Mouse (Mus musculus): ENCODE results near the gene Cygb. TPM values are rescaled to one million over a fixed set of nuclear protein-coding genes. Genes with fewer than 3 reads are reported as not detected.
"Not testable (repeated sequence)": the region's sequence is repeated elsewhere in the genome, so short reads cannot be mapped to it uniquely, and the experiment has no call there.

Gene Cygb
- polyA plus RNA-seq, 1 experiment from 2014 or later: 2.8 TPM

DNA sequence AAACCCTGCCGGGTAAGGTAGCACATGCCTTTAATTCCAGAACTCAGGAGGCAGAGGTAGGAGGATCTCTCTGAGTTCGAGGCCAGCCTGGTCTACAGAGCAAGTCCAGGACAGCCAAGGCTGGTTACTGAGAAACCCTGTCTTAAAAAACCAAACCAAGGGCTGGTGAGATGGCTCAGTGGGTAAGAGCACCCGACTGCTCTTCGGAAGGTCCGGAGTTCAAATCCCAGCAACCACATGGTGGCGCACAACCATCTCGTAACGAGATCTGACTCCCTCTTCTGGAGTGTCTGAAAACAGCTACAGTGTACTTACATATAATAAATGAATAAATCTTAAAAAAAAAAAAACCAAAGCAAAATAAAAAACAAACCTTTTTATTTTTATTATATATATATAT is 17.5 kb downstream of the Cygb start:
- not testable (repeated sequence) for H3K36me3 ChIP-seq; H3K4me1 ChIP-seq; H3K27me3 ChIP-seq (ENCODE audit: insufficient read depth, poor library complexity, severe bottlenecking); H3K4me3 ChIP-seq; H3K9me3 ChIP-seq; H3K27ac ChIP-seq; DNase-seq (ENCODE audit: low spot score)
- 70% methylated on average over 8 of the region's 8 CpGs for WGBS

GRCm38 (mm10) chr11:116632962-116633361 is 21.2 kb downstream of the Cygb start:
- 82% methylated on average over 10 of the region's 10 CpGs for WGBS
- H3K4me1 ChIP-seq: peaks cover 29% of the 10 kb centered on the region
- H3K27ac ChIP-seq: no peak overlapping the region
- H3K9me3 ChIP-seq: no peaks in the 10 kb centered on the region
- no peak overlapping the region for H3K4me3 ChIP-seq
- no peaks in the 10 kb centered on the region for H3K36me3 ChIP-seq
- H3K27me3 ChIP-seq (ENCODE audit: insufficient read depth, poor library complexity, severe bottlenecking): no peaks in the 10 kb centered on the region
- no peak for DNase-seq (ENCODE audit: low spot score)

- Histone ChIP-seq H3K4me3 (no peak overlapping the region), H3K27me3 (ENCODE audit: insufficient read depth, poor library complexity, severe bottlenecking) (no peaks in the 10 kb centered on the region), H3K9me3 (no peaks in the 10 kb centered on the region), H3K4me1 (peaks cover 45% of the 10 kb centered on the region), H3K27ac (peak overlapping the region; percentile 79), H3K36me3 (no peaks in the 10 kb centered on the region)
- WGBS: 37% methylated on average over 12 of the region's 12 CpGs
- DNase-seq (ENCODE audit: low spot score): no peak
Measured at GRCm38 (mm10) chr11:116630171-116630965, 23.7 kb downstream of the Cygb start.

DNA sequence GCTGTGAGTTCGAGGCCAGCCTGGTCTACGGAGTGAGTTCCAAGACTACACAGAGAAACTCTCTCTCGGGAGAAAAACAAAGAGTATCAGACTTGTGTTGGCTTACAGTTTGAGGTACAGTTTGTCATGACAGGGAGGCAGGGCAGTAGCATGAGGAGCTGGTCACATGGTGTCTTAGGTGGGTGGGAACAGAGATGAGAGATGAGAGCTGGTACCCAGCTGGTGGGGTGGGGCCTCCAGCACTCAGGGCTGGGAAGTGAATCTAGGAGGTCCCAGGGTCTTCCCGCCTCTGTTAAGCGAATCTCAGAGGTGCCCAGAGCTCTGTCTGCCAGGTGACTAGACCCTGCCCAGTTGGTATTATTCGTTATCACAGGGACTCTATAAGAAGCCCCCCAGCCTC is 24.6 kb downstream of the Cygb start:
- peak overlapping the region; percentile 79 for H3K27ac ChIP-seq
- H3K4me3 ChIP-seq: no peak overlapping the region
- no peaks in the 10 kb centered on the region for H3K27me3 ChIP-seq (ENCODE audit: insufficient read depth, poor library complexity, severe bottlenecking)
- H3K36me3 ChIP-seq: no peaks in the 10 kb centered on the region
- peaks cover 54% of the 10 kb centered on the region for H3K4me1 ChIP-seq
- DNase-seq (ENCODE audit: low spot score): no peak
- H3K9me3 ChIP-seq: no peaks in the 10 kb centered on the region
- 83% methylated on average over 6 of the region's 6 CpGs for WGBS

DNA sequence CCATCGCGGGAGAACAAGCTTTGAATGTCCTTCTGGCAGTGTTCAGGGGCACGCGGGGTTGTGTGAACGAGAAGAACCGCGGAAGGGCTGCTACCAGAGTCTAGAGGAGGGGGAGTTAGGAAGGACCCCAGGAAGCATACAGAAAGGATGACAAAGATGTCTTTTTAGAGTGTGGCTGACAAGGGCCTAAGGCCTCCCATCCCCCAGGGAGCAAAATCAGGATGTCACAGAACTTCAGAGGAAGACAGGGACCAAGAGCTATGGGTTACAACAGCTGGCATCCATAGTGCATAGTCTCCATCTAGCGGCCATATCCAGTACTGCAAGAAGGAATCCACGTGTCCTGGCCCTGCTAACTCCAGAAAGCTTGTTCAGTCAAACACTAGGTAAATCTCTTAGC is 25.4 kb downstream of the Cygb start:
- peak; percentile 92 for DNase-seq (ENCODE audit: low spot score)
- Histone ChIP-seq H3K9me3 (no peaks in the 10 kb centered on the region), H3K27ac (peak overlapping the region; percentile 79; the same call in 1 of the 2 replicates), H3K36me3 (no peaks in the 10 kb centered on the region), H3K4me3 (no peak overlapping the region), H3K27me3 (ENCODE audit: insufficient read depth, poor library complexity, severe bottlenecking) (no peaks in the 10 kb centered on the region), H3K4me1 (peaks cover 62% of the 10 kb centered on the region)
- 54% methylated on average over 9 of the region's 9 CpGs for WGBS

DNA sequence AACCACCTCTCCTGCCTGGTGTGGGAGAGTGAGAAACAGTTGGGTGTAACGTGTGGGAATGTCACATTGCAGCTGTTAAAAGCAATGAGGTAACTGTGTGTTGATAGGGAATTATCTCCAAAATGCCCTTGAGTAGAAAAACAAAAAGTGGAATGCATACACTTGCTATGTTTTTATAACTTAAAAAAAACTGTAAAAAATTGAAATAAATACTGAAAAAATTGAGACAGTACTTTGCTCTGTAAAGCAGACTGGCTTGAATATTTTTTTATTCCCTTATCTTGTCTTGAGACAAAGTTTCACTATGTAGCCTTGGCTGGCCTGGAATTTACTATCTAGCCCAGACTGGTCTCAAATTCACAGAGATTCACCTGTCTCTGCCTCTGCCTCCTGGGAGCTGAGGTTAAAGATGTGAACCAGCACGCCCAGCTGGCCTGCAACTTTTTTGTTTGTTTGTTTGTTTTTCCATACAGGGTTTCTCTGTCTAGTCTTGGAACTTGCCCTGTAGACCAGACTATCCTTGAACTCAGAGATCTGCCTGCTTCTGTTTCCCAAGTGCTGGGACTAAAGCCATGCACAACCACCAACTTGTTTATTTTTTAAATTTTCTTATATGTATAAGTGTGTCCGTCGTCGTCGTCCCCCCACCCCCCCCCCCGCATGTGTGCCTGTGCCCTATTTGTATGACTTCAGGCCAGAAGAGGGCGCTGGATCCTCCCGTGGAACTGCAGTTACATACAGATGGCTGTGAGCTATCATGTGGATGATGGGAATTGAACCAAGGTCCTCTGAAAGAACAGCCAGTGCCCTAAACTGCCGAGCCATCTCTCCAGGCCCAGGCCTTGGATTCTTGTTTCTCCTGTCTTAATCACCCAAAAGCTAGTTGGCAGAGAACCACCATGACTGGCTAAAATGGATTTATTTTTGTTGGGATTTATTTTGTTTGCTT is 26.8 kb downstream of the Cygb start:
- H3K36me3 ChIP-seq: no peaks in the 10 kb centered on the region
- H3K4me1 ChIP-seq: peaks cover 75% of the 10 kb centered on the region
- WGBS: 35% methylated on average over 10 of the region's 10 CpGs
- H3K4me3 ChIP-seq: no peak overlapping the region
- no peak for DNase-seq (ENCODE audit: low spot score)
- no peaks in the 10 kb centered on the region for H3K9me3 ChIP-seq
- peak overlapping the region; percentile 38 for H3K27ac ChIP-seq
- no peaks in the 10 kb centered on the region for H3K27me3 ChIP-seq (ENCODE audit: insufficient read depth, poor library complexity, severe bottlenecking)

DNA sequence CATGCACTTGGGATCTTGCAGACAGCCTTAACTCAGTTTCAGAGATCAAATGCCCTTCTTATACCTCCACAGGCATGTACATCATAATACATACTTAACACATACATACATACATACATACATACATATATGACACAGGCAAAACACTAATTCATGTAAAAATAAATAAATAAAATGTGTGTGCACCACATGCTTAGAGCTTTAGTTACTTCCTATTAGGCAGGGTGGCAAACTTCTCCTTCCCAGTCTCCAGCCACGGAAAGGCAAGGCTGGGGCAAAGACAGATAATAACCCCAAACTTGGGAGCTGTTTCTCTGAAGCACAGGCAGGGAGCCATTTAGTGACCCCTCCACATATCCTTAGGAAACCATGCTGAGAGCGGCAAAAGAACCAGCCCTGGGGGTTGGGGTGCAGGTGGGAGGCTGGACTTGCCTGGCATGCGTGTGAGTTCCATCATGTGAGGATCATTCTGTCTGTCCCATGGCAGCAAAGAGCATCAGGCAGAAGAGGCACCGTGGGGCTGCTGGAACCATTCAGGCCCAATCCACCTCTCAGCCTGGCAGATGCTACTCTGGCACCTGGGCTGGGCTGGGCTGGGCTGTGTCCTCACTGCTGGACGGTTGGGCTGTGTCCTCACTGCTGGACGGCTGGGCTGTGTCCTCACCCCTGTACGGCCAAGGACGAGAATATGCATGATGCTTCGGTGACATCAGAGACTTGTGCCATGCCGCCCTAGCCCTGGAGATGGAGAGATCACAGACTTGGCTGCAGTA is 27.6 kb downstream of the Cygb start, which contains the start of gene Rhbdf2:
Rhbdf2 (minus strand) TSS at position 721 of the 773 bp plus-strand sequence.
- 49% methylated on average over 10 of the region's 10 CpGs for WGBS
- peak; percentile 78 for DNase-seq (ENCODE audit: low spot score)
- Histone ChIP-seq H3K4me1 (peaks cover 84% of the 10 kb centered on the region), H3K4me3 (0 out of 2 replicates have a peak within 1 kb of the TSS, but pooled peaks have one; percentile 18), H3K9me3 (no peaks in the 10 kb centered on the region), H3K27ac (peak within 1 kb of the TSS; percentile 89), H3K27me3 (ENCODE audit: insufficient read depth, poor library complexity, severe bottlenecking) (no peaks in the 10 kb centered on the region), H3K36me3 (no peaks in the 10 kb centered on the region)

DNA sequence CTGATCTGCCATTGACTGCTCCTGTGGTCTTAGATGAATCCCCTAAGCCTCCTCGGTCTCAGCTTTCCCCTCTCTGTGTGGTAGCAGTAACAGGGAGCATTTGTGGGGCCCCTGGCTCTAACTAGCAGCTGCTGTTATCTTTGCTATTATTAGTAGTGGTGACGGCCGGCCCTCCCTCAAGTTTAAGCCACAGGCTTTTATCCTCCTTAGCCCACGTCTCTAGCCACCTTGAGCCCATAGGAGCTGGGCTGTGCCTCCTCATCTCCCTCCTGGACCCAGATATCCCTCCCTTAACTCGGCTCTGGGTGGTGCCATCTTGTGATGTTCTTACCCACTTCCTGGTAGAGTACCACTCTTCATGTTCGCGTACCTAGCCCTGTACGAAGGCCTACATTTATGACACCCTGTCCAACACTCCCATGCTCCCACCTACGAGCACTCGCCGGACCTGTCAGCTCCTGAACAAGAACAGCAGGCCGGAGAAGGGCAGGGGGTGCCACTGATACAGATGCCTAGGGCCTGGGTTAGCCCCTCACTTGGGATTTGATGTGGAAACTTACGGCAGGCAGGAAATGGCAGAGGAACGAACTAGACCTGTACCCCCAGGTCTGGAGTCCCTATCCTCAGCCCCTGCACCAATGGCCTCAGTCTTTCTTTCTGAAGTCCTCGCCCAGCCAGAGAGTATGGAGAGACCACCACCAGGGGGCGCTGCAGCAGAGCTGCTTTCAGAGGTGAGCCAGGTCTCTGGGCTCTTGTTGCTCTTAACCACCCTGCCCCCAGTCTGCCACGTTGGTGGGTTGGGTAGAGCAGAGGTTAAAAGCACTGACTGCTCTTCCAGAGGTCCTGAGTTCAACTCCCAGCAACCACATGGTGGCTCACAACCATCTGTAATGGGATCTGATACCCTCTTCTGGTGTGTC is 28.8 kb downstream of the Cygb start:
- peak overlapping the region; percentile 89 for H3K27ac ChIP-seq

DNA sequence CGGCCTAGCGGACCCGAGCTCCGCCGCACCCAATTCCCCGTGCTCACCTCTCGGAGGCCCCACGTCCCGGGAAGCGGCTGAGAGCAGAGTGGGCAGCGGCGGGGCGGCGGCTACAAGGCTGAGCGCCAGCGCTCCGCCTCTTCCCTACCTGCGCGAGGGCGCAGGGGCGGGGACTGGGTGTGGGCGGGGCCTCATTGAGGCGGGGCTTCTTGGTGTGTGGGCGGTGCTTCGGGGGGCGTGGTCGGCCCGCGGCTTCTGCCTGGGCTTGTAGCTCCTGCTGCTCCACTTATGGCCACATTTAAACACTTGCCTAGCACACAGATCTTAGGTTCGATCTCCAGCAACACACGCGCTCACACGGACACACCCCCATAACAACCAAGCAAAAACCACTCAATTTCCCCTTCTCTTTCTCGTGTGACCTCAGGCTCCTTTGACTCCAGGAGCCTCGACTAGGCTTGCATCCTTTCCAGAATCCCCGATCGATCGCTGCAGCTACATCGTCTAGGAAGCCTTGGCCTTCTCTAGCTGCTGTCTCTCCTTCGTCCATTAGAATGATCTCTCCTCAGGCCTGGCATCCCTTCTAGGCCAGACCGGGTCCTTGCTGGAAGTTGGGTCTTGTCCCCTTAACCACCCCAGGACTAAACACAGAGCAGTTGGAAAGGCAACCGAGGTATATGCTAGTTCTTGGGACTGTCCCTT is 29.8 kb downstream of the Cygb start:
- Histone ChIP-seq H3K4me1 (peaks cover 88% of the 10 kb centered on the region), H3K27me3 (ENCODE audit: insufficient read depth, poor library complexity, severe bottlenecking) (no peaks in the 10 kb centered on the region), H3K27ac (peak overlapping the region; percentile 89), H3K36me3 (no peaks in the 10 kb centered on the region), H3K4me3 (peak overlapping the region; percentile 86), H3K9me3 (no peaks in the 10 kb centered on the region)
- DNase-seq (ENCODE audit: low spot score): peak; percentile 96
- 13% methylated on average over 40 of the region's 42 CpGs for WGBS

More for the DNA sequence above, 28.8 kb downstream of the Cygb start:
- Histone ChIP-seq H3K27me3 (ENCODE audit: insufficient read depth, poor library complexity, severe bottlenecking) (no peaks in the 10 kb centered on the region), H3K36me3 (no peaks in the 10 kb centered on the region), H3K9me3 (no peaks in the 10 kb centered on the region), H3K4me3 (peak overlapping the region; percentile 86), H3K4me1 (peaks cover 87% of the 10 kb centered on the region)
- peak; percentile 79 for DNase-seq (ENCODE audit: low spot score)
- 58% methylated on average over 17 of the region's 17 CpGs for WGBS

DNA sequence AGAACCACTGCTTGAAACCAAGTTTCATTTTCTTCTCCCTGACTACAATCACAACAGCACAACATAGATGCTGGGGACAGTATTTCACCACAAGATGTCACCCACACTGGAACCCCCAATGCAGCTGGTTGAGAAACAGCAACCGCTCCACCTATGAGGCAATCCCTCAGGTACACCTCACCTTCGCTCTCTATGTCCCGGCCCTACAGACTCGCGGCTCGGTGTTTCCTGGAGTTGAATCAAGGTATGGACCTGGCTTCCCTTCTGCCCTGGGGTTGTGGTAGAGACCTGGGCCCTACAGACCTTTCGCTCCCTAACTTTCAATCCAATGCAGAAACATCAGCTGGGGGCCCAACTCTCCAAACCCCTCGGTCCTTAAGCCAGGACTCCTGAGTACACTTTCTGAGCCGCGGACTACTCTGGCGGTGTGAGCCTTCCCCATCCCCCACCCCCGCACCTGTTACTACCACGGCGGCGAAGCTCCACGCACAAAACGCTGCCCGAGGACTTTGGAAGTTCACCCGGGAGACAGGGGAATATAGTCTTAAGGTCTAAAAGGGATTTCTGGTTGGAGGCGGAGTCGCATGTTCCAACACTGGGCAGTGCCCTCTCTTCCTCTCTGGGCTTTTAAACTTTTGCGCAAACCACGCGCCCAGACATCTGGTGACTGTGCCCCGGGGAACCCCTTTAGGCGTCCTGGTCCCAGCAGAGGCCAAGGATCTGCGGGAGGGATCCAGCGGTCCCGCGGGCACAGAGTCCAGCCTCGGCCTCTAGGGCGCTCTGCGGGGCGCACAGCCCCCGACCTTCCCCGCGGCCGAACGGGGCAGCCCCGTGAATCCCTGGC is 30.6 kb downstream of the Cygb start:
- H3K36me3 ChIP-seq: no peaks in the 10 kb centered on the region
- H3K4me3 ChIP-seq: peak overlapping the region; percentile 86
- no peaks in the 10 kb centered on the region for H3K9me3 ChIP-seq
- no peak for DNase-seq (ENCODE audit: low spot score)
- WGBS: 4% methylated on average over 40 of the region's 40 CpGs
- H3K27me3 ChIP-seq (ENCODE audit: insufficient read depth, poor library complexity, severe bottlenecking): no peaks in the 10 kb centered on the region
- H3K4me1 ChIP-seq: peaks cover 88% of the 10 kb centered on the region
- peak overlapping the region; percentile 89 for H3K27ac ChIP-seq

Data from heart, embryonic 10.5 days (tissue).